Mouse (Mus musculus) kidney, adult 8-10 months (tissue): ENCODE results near the gene Dazl.
"Not testable (repeated sequence)": the region's sequence is repeated elsewhere in the genome, so short reads cannot be mapped to it uniquely, and the experiment has no call there.

Source experiments
- DNase-seq, 2 experiments: peaks; one replicate each; pipeline ENCODE4 v3.0.0; 2022

The Dazl gene

DNA sequence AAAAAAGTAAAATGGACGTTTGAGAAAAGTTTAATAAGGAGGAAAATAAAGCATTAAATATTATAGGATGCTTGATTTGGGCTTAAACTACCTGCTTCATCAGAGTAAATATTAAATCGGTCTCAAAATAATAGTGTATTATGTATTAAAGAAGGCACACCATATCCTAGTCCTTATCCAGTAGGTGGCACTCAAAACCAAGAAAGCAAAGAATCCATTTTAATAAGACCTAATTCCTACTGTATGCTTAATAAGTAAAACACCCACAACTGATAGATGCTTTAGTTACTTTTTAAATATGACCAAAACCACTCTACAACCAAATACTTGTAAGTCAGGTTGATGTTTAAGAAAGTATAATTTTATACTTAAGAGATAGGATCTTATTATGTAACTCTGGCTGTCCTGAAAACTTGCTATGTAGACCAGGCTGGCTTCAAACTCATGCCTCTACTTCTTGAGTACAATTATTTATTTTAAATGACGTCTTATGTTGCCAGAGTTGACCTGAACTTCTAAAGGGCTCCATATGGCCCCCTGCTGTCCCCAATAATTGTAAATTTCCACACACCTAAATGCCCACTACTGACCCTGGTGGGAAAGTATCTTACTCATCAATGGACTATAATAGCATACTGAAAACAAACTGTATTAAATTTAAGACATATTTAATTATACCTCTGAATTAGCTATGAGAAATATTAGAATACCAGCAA, 1.8 kb downstream of the Dazl start:
- no peak for DNase-seq

DNA sequence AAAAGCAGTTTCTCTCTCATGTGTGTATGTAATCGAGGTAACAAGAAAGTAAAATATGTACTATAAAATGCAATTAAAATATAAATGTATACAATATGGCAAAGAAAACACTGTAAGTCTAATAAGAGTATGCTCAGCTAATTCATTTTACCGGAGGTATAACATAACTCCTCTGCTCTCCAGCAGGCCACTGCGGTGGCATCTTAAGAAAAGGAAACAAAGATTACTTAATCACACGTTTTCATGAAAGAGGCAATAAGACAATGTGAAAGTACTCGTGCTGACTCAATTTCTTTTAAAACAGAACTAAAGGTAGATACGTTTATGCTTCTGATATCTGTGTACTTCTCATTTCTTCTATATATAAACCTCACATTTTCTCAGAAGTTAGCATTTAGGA, 8.6 kb downstream of the Dazl start:
- no peak for DNase-seq

DNA sequence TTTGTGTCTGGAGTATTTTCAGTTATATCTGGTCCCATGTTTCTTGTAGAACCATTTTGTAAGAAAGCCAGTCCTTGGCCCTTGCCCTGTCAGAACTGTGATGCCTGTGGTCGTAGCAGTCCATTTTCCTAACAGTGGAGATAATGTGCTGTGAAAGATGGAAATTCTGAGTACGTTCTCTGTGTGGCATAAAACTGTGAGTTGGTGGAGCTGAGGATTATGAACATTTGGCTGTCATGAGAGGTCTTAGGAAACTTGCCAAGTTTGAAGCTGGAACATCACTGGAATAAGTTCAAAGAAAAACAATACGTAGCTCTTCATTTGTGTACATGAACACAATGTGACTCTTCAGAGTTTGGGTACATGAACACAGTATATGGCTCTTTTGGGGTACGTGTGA, 31.8 kb downstream of the Dazl start:
- DNase-seq = not testable (repeated sequence)

DNA sequence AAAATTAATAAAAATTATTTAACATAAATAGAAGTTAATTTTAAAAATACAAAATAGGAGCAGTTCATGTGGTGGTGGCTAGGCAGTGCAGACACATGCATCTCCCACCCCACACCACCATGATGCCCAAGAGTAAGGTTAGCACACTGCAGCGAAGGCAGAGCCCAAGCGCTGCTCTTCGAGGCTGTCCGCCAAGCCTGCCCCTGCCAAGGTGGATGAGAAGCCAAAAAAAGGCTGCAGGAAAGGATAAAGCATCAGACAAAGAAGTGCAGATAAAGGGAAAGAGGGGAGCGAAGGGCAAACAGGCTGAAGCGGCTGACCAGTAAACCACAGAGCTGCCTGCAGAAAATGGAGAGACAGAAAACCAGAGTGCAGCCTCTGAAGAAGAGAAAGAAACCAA, 32.6 kb downstream of the Dazl start:
- no peak for DNase-seq

DNA sequence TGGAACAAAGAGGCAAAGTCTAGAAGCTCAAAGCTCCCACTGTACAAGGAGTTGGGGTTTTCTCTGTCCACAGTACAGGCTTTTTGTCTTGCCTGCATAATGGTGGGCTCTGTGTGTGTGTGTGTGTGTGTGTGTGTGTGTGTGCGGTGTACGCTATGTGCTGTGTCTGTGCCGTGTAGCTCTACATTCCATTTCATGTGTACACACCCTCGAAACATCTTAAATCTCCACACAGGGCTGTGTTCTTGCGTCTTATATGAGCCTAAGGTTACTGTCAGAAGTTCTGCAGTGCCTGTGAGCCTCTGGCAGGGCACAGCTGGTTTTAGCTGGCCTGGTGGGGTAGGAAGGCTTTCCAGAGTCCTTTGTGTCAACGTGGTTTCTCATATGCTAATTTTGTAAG, 46.8 kb downstream of the Dazl start:
- DNase-seq = no peak

DNA sequence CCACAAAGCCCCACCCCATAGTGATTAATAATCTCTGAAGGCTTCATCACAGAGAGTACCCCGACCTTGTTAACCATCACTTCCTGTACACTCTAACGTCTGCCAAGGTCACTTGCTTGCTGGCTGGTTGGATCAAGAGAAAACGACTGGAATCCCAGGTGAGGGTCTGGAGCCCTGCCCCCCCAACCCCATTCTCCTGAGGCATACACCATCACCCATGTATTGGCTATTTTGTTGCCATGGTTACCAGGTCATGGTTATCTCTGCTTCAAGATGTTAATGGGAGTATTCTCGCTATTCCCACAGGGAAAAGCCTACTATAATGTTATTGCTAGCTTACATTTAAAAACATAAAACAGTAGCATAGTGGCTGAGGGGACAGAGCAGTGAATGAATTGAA, 48.8 kb downstream of the Dazl start:
- no peak for DNase-seq

DNA sequence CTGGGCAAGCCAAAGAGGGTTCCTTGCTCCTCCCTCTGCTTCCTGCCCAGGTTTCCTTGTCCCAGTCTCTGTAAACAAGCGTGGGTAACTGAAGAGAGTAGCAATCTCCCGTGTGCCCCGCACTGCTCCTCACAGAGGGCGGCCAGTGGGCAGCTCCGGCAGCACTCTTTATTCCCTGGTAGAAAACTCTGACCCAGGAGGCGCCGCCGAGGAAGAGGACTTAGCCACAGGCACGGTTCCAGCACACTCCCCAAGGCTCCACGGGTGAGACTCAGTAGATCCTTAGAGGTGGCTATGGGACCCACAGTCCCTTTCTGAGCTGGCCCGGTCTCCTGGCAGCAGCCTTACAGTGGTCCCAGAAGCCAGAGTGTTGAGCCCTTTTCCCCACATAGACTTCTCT, 50.1 kb downstream of the Dazl start:
- DNase-seq = no peak

DNA sequence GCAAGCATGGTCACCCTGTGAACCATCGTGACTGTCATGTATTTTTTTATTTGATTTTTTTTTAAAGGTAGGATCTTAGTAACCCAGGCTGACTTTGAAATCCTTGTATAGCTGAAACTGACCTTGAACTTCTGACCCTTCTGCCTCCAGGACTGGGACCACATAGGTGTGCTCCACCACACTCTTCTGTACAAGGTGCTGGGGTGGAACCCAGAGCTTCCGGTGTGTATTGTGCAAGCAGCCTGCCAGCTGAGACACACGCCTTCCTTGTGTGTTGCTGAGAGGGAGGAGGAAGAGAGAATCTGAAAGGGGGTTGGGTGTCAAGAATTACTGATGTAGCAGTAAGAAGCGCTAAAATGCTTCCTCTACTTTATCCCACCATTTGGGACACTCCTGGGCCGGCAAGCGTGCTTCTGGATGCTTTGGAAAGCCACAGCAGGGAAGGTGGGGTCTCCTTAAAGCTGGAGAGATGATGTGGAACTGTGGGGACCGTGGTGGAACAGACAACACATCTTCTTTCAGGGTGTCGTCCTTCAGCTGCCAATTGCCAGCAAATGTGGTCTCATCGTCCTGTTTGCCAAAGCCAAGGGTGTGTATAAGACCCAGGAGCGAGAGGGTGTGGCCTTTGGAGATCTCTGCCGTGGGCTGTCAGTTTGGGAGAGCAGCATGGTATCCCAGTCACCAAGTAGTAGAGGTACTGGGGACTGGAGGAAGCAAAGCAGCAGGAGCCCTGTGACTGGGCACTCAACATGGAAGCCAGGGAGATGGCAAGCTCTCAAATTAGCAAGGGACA, 55.4 kb downstream of the Dazl start:
- DNase-seq = no peak

DNA sequence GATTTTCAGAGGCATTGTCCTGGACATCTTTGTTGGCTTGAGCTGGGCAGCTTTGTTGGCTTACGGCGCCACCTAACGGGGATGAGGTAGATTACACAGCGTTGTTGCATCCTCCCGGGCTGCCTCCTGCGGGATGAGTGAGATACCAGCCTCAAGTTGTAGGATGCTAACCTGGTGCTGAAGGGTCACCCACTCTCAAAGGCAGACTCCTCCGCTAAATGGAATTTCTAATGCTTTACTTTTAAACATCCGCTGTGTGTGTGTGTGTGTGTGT, 56.1 kb downstream of the Dazl start:
- peak; percentile 48 to 73 for DNase-seq

DNA sequence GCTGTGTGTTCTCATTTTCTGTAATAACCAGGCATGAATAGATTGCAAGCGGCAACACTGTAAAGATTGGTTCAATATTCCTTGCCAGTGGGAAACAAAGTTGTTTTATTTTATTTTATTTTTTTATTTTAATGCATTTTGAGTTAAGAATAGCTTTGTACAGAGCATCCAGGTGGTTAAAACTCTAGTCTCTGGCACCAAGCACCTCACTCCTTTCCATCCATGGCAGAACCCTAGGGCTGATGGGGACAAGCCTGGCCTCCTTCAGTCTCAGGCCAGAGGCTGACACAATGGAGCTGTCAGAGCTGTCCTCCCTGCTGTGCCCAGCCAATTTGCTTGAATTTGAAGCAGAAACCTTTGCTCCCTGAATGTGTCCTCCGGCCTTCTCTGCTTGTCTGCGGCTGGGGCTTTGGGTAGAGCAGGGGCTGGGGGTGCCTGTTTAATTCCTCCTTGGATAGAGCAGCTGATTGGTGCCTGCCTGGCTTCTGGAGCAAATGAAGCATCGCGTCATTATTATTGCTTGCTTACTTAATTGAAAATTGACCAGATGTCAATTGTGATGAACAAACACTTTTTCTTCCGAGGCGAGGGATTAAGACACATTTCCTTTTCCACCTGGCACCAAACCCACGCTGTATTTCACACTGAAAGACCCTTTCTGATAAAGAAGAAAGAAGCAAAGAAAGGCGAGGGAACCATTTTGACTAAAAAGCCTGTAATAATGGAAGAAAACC, 56.6 kb downstream of the Dazl start:
- no peak for DNase-seq

DNA sequence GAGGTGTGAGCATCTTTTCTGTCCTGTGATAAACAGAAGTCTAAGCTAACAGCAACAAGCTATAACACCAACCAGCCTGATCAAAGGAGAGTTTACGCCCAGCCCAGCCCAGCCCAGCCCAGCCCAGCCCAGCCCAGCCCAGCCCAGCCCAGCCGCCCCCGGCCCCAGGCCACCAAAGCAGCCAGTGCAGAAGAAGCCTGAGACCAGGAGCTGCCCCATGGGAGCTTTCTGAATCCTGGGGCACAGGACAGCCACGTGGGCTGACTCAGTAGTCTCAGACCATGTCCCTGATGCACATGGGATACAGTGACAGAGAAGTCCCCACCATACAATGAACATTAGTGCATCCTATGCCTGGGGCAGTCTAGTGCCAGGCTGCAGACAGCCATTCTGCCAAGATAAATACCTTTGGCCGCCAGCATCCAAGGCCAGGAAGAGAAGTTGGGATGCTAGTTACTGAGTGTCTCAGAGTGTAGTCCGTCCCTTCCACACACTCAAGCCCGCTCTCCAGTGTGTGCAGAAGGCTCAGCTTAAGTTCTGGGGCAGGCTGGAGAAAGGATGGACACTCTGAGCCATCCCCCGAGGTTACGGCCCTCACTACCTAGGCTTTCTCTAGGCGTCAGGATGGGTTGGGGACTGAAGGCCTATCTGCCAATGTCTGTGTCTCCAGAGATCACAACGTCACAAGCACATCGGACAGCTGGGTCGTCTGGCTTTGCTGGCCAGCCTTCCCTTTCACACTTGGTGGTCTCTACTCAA, 57.3 kb downstream of the Dazl start:
- no peak for DNase-seq

DNA sequence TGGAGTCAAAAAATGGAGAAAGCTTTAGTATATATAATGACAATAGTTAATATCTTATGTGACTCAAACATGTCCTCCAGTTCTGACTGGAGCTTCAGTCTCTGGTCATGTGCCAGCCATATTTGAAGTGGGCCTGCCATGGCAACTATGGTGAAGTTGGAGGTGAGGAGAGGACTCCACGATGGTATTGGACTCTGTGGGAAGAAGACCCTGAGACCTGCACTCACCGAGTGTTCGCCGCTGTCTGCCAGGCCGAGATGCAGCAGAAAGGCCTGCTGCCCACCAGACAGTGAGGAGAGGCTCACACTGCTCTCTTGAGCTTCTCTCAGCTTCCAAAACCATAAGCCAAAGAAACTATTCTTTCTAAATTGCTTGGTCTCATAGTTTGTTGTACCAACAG, 59.5 kb downstream of the Dazl start:
- DNase-seq = no peak

DNA sequence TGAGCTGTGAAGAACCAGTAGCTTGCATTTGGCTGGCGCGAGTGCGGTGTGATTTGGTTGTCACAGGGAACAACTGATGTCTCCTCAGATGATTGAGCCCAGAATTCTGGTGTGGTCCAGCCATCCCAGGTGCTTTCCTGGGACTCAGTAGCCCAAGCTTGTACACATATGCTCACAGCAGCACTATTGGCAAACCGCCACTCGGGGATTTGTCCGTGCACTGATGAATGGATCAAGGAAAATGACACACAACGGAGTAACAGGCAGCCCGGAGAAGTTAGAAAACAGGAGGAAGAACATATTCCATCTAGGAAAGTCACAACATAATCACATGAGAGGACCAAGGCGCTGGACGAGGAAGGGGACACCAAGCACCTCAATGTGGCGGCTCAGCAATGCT, 60.6 kb downstream of the Dazl start:
- no peak for DNase-seq

DNA sequence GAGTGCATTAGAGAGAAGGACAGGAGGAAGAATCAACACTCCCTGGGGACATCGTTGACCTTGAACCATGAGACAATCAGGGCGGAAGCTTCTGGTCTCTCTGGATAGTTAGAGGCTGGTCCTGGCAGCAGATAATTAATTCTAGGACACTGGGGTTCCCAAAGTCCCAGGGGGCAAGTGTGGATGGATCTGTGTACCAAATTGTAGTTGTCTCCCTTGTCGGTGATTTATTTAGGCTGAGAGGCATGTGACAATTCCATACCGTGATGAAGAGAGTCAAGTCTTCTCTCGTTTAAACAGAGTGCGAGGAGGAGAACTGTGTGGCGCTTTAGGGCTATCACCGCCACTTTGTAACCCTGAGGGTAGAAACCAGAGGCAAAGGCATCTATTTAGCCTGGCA, 62.2 kb downstream of the Dazl start:
- DNase-seq = no peak

DNA sequence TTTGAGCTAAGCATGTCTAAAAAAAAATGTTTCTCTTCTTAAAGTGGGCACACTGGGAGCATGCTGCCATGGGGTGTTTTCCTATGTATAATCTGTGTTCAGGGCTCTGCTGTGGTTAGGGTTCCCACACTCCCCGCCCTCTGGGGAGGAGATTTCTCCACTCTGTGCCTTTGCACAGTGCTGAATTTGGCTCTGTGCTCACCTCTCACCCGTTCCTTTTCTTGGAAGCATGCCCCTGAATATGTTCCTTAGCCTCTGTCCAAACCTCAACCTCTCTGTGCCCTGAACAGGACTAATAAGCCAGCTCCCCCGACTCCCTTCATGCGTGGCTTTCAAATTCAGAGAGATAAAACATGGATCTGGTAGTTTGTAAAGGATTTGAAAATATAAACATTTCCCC, 63.9 kb downstream of the Dazl start:
- no peak for DNase-seq
